Mouse (Mus musculus): ENCODE measurements around the gene Car9. TPM values are rescaled to one million over a fixed set of nuclear protein-coding genes. Genes with fewer than 3 reads are reported as not detected.

Gene Car9
- polyA plus RNA-seq, 1 experiment from 2014 or later = 0.16 TPM

- WGBS = 97% methylated on average over 7 of the region's 7 CpGs
- ATAC-seq = no peak
- Histone ChIP-seq H3K9me3 (ENCODE audit: control insufficient read depth, low read length) (no peaks in the 10 kb centered on the region), H3K9ac (replicated peaks; ENCODE audit: low read depth, low read length) (no peak overlapping the region), H3K4me2 (ENCODE audit: low read length) (no peak overlapping the region), H3K36me3 (ENCODE audit: control insufficient read depth, insufficient read depth) (peaks cover 26% of the 10 kb centered on the region), H3K27ac (ENCODE audit: low read length) (no peak overlapping the region), H3K4me3 (replicated peaks; ENCODE audit: low read length) (no peak overlapping the region), H3K4me1 (replicated peaks; ENCODE audit: control insufficient read depth, insufficient read depth, low read length) (peaks cover 20% of the 10 kb centered on the region), H3K27me3 (replicated peaks; ENCODE audit: control insufficient read depth, insufficient read depth, low read length) (no peaks in the 10 kb centered on the region)
Observed at GRCm38 (mm10) chr4:43555926-43556325, 49.2 kb downstream of the Car9 start.

- Histone ChIP-seq H3K27ac (ENCODE audit: low read length) (no peak overlapping the region), H3K4me3 (replicated peaks; ENCODE audit: low read length) (no peak overlapping the region), H3K27me3 (replicated peaks; ENCODE audit: control insufficient read depth, insufficient read depth, low read length) (no peaks in the 10 kb centered on the region), H3K4me1 (replicated peaks; ENCODE audit: control insufficient read depth, insufficient read depth, low read length) (peaks cover 28% of the 10 kb centered on the region), H3K4me2 (ENCODE audit: low read length) (no peak overlapping the region), H3K9me3 (ENCODE audit: control insufficient read depth, low read length) (no peaks in the 10 kb centered on the region), H3K9ac (replicated peaks; ENCODE audit: low read depth, low read length) (no peak overlapping the region), H3K36me3 (ENCODE audit: control insufficient read depth, insufficient read depth) (peaks cover 12% of the 10 kb centered on the region)
- 60% methylated on average over 5 of the region's 5 CpGs for WGBS
- no peak for ATAC-seq
Observed at GRCm38 (mm10) chr4:43558028-43558630, 51.4 kb downstream of the Car9 start.

- no peaks in the 10 kb centered on the region for H3K27me3 ChIP-seq (replicated peaks; ENCODE audit: control insufficient read depth, insufficient read depth, low read length)
- H3K9me3 ChIP-seq (ENCODE audit: control insufficient read depth, low read length) = no peaks in the 10 kb centered on the region
- peak overlapping the region; percentile 6; the same call in 1 of the 2 replicates for H3K9ac ChIP-seq (replicated peaks; ENCODE audit: low read depth, low read length)
- no peak for ATAC-seq
- peaks cover 35% of the 10 kb centered on the region for H3K4me1 ChIP-seq (replicated peaks; ENCODE audit: control insufficient read depth, insufficient read depth, low read length)
- no peak overlapping the region for H3K4me2 ChIP-seq (ENCODE audit: low read length)
- 43% methylated on average over 13 of the region's 13 CpGs for WGBS
- peaks cover 6% of the 10 kb centered on the region for H3K36me3 ChIP-seq (ENCODE audit: control insufficient read depth, insufficient read depth)
- H3K4me3 ChIP-seq (replicated peaks; ENCODE audit: low read length) = no peak overlapping the region
- H3K27ac ChIP-seq (ENCODE audit: low read length) = no peak overlapping the region
Observed at GRCm38 (mm10) chr4:43558631-43559356, 52.0 kb downstream of the Car9 start.

GRCm38 (mm10) chr4:43559519-43560242 is 52.9 kb downstream of the Car9 start:
- Histone ChIP-seq H3K9ac (replicated peaks; ENCODE audit: low read depth, low read length) (no peak overlapping the region), H3K27me3 (replicated peaks; ENCODE audit: control insufficient read depth, insufficient read depth, low read length) (no peaks in the 10 kb centered on the region), H3K27ac (ENCODE audit: low read length) (no peak overlapping the region), H3K36me3 (ENCODE audit: control insufficient read depth, insufficient read depth) (peaks cover 8% of the 10 kb centered on the region), H3K4me1 (replicated peaks; ENCODE audit: control insufficient read depth, insufficient read depth, low read length) (peaks cover 39% of the 10 kb centered on the region), H3K9me3 (ENCODE audit: control insufficient read depth, low read length) (no peaks in the 10 kb centered on the region), H3K4me2 (ENCODE audit: low read length) (no peak overlapping the region), H3K4me3 (replicated peaks; ENCODE audit: low read length) (no peak overlapping the region)
- ATAC-seq = no peak
- WGBS = 85% methylated on average over 13 of the region's 13 CpGs

GRCm38 (mm10) chr4:43560243-43560611 is 53.5 kb downstream of the Car9 start:
- Histone ChIP-seq H3K4me2 (ENCODE audit: low read length) (no peak overlapping the region), H3K9me3 (ENCODE audit: control insufficient read depth, low read length) (no peaks in the 10 kb centered on the region), H3K36me3 (ENCODE audit: control insufficient read depth, insufficient read depth) (peaks cover 13% of the 10 kb centered on the region), H3K27ac (ENCODE audit: low read length) (no peak overlapping the region), H3K9ac (replicated peaks; ENCODE audit: low read depth, low read length) (no peak overlapping the region), H3K4me3 (replicated peaks; ENCODE audit: low read length) (no peak overlapping the region), H3K4me1 (replicated peaks; ENCODE audit: control insufficient read depth, insufficient read depth, low read length) (peaks cover 39% of the 10 kb centered on the region), H3K27me3 (replicated peaks; ENCODE audit: control insufficient read depth, insufficient read depth, low read length) (no peaks in the 10 kb centered on the region)
- no peak for ATAC-seq
- WGBS = 67% methylated on average over 5 of the region's 6 CpGs

GRCm38 (mm10) chr4:43560976-43561375 is 54.2 kb downstream of the Car9 start:
- Histone ChIP-seq H3K4me3 (replicated peaks; ENCODE audit: low read length) (peak overlapping the region; percentile 72), H3K27ac (ENCODE audit: low read length) (no peak overlapping the region), H3K4me2 (ENCODE audit: low read length) (peak overlapping the region; percentile 64), H3K4me1 (replicated peaks; ENCODE audit: control insufficient read depth, insufficient read depth, low read length) (peaks cover 39% of the 10 kb centered on the region), H3K9ac (replicated peaks; ENCODE audit: low read depth, low read length) (0 out of 2 replicates have a peak overlapping the region, but pooled peaks have one; percentile 97), H3K27me3 (replicated peaks; ENCODE audit: control insufficient read depth, insufficient read depth, low read length) (no peaks in the 10 kb centered on the region), H3K9me3 (ENCODE audit: control insufficient read depth, low read length) (no peaks in the 10 kb centered on the region), H3K36me3 (ENCODE audit: control insufficient read depth, insufficient read depth) (peaks cover 16% of the 10 kb centered on the region)
- 50% methylated on average over 2 of the region's 2 CpGs for WGBS
- ATAC-seq = no peak

GRCm38 (mm10) chr4:43561436-43561996 is 54.8 kb downstream of the Car9 start:
- Histone ChIP-seq H3K36me3 (ENCODE audit: control insufficient read depth, insufficient read depth) (peaks cover 18% of the 10 kb centered on the region), H3K4me1 (replicated peaks; ENCODE audit: control insufficient read depth, insufficient read depth, low read length) (peaks cover 39% of the 10 kb centered on the region), H3K4me3 (replicated peaks; ENCODE audit: low read length) (peak overlapping the region; percentile 72), H3K4me2 (ENCODE audit: low read length) (peak overlapping the region; percentile 64), H3K27me3 (replicated peaks; ENCODE audit: control insufficient read depth, insufficient read depth, low read length) (no peaks in the 10 kb centered on the region), H3K27ac (ENCODE audit: low read length) (peak overlapping the region; percentile 95), H3K9me3 (ENCODE audit: control insufficient read depth, low read length) (no peaks in the 10 kb centered on the region), H3K9ac (replicated peaks; ENCODE audit: low read depth, low read length) (peak overlapping the region; percentile 97)
- 2% methylated on average over 16 of the region's 16 CpGs for WGBS
- ATAC-seq = peak; percentile 19

GRCm38 (mm10) chr4:43561997-43562768 is 55.4 kb downstream of the Car9 start, which contains the start of the genes Creb3 and Tln1:
Gene Creb3, plus strand, starts transcription at chr4:43562332.
Gene Tln1, minus strand, starts transcription at chr4:43562691.
- under 1% methylated on average over 62 of the region's 62 CpGs for WGBS
- no peaks in the 10 kb centered on the region for H3K9me3 ChIP-seq (ENCODE audit: control insufficient read depth, low read length)
- no peaks in the 10 kb centered on the region for H3K27me3 ChIP-seq (replicated peaks; ENCODE audit: control insufficient read depth, insufficient read depth, low read length)
- H3K27ac ChIP-seq (ENCODE audit: low read length) = peak within 1 kb of the TSS; percentile 95
- peak within 1 kb of the TSS; percentile 72 for H3K4me3 ChIP-seq (replicated peaks; ENCODE audit: low read length)
- H3K4me2 ChIP-seq (ENCODE audit: low read length) = peak within 1 kb of the TSS; percentile 95
- ATAC-seq = peak; percentile 97
- H3K4me1 ChIP-seq (replicated peaks; ENCODE audit: control insufficient read depth, insufficient read depth, low read length) = peaks cover 39% of the 10 kb centered on the region
- peak within 1 kb of the TSS; percentile 97 for H3K9ac ChIP-seq (replicated peaks; ENCODE audit: low read depth, low read length)
- H3K36me3 ChIP-seq (ENCODE audit: control insufficient read depth, insufficient read depth) = peaks cover 25% of the 10 kb centered on the region

Measured in forebrain, embryonic 16.5 days (tissue).